Mouse (Mus musculus): ENCODE measurements around the gene Gbp8.
"Not testable (repeated sequence)": the region's sequence is repeated elsewhere in the genome, so short reads cannot be mapped to it uniquely, and the experiment has no call there.

- TF ChIP-seq EP300 (IDR thresholded peaks at IDR 0.05; ENCODE audit: insufficient read depth, low read depth, low read length); CTCF (IDR thresholded peaks at IDR 0.05); POLR2A (IDR thresholded peaks at IDR 0.05; ENCODE audit: insufficient read depth, low read depth, low read length): not testable (repeated sequence)
Observed at GRCm38 (mm10) chr5:105068356-105068755, 71.0 kb downstream of the Gbp8 start.
